Mouse (Mus musculus): Measurements from ENCODE around the gene Aox1. TPM values are rescaled to one million over a fixed set of nuclear protein-coding genes. Genes with fewer than 3 reads are reported as not detected.
"Not testable (repeated sequence)": the region's sequence is repeated elsewhere in the genome, so short reads cannot be mapped to it uniquely, and the experiment has no call there.

The Aox1 gene
- polyA plus RNA-seq, 1 experiment from 2014 or later, result 0.15 TPM

DNA sequence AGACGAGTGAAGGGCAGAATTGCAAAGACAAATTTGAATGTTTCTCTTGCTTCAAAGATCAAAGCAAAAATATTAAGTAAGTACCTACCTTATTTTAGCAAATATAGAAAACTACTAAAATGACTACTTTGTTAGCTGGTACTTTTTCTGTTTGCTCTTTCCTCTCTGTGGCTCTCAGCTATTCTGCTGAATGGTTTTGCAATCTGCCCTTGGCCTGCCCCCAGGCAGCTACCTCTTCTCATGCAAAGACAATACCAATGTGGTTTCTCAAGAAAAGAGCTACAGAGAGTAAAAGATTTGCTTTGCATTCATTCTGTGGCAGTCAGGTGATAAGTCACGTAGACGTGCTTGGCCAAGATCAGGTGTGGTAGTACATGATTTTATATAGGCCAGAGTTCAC lies 31.6 kb upstream of the Aox1 start:
- Histone ChIP-seq H3K4me2 (replicated peaks; ENCODE audit: low read depth) (no peak overlapping the region), H3K4me1 (replicated peaks; ENCODE audit: control insufficient read depth, insufficient read depth) (no peaks in the 10 kb centered on the region), H3K27me3 (ENCODE audit: control insufficient read depth, insufficient read depth, low read length) (no peaks in the 10 kb centered on the region), H3K9me3 (ENCODE audit: control insufficient read depth, low read length) (no peaks in the 10 kb centered on the region), H3K36me3 (ENCODE audit: control insufficient read depth, insufficient read depth, low read length) (no peaks in the 10 kb centered on the region), H3K9ac (ENCODE audit: low read length) (no peak overlapping the region), H3K27ac (replicated peaks) (no peak overlapping the region), H3K4me3 (ENCODE audit: low read depth, low read length) (no peak overlapping the region)
- no peak for TF ChIP-seq CTCF (IDR thresholded peaks at IDR 0.05; ENCODE audit: low read depth)
- no peak for DNase-seq (ENCODE audit: low spot score)
- WGBS, result 64% methylated on average over 3 of the region's 3 CpGs
- ATAC-seq (ENCODE audit: low FRiP score, low TSS enrichment), result no peak

DNA sequence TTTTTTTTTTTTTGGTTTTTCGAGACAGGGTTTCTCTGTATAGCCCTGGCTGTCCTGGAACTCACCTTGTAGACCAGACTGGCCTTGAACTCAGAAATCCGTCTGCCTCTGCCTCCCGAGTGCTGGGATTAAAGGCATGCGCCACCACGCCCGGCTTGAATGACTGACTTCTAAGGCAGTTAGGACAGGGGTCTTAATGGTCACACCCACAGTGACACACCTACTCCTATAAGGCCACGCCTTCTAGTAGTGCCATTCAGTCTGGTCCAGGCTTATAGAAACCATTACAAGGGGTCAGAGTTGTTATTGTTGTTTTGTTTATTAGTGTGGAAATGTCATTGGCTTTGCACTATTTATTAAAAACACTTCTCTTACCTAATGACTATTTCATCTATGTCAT lies 23.3 kb upstream of the Aox1 start:
- not testable (repeated sequence) for H3K27ac ChIP-seq (replicated peaks); ATAC-seq (ENCODE audit: low FRiP score, low TSS enrichment); H3K36me3 ChIP-seq (ENCODE audit: control insufficient read depth, insufficient read depth, low read length); H3K4me2 ChIP-seq (replicated peaks; ENCODE audit: low read depth); H3K4me3 ChIP-seq (ENCODE audit: low read depth, low read length); DNase-seq (ENCODE audit: low spot score); H3K9me3 ChIP-seq (ENCODE audit: control insufficient read depth, low read length); H3K9ac ChIP-seq (ENCODE audit: low read length); H3K4me1 ChIP-seq (replicated peaks; ENCODE audit: control insufficient read depth, insufficient read depth); H3K27me3 ChIP-seq (ENCODE audit: control insufficient read depth, insufficient read depth, low read length)
- 95% methylated on average over 6 of the region's 7 CpGs for WGBS

DNA sequence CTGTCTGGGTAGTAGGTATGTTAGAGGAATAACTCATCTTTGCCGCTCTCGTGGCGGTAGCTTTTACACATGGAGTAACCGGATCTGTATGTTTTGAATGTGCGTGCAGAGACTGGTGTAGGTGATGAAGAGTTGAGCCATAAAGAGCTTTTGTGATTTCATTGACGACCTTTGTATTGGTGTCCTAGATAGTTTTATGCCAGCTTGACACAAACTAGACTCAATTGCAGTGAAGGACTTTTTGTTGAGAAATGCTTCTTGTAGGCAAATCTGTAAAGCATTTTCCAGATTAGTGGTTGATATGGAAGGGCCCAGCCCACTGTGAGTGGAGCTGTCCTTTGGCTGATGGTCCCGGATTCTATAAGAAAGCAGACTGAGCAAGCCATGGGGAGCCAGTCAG lies 10.9 kb upstream of the Aox1 start, which contains the start of gene Kctd18:
TSS of gene Kctd18 (minus strand) at position 101 of the 400 bp plus-strand sequence.
- H3K27me3 ChIP-seq (ENCODE audit: control insufficient read depth, insufficient read depth, low read length), result no peaks in the 10 kb centered on the region
- H3K9me3 ChIP-seq (ENCODE audit: control insufficient read depth, low read length), result no peaks in the 10 kb centered on the region
- no peak for ATAC-seq (ENCODE audit: low FRiP score, low TSS enrichment)
- peaks cover 6% of the 10 kb centered on the region for H3K36me3 ChIP-seq (ENCODE audit: control insufficient read depth, insufficient read depth, low read length)
- TF ChIP-seq EP300 (optimal IDR thresholded peaks at IDR 0.05) (no peak), CTCF (IDR thresholded peaks at IDR 0.05; ENCODE audit: low read depth) (no peak)
- H3K9ac ChIP-seq (ENCODE audit: low read length), result no peak within 1 kb of the TSS
- no peak within 1 kb of the TSS for H3K4me3 ChIP-seq (ENCODE audit: low read depth, low read length)
- no peak for DNase-seq (ENCODE audit: low spot score)
- H3K27ac ChIP-seq (replicated peaks), result no peak within 1 kb of the TSS
- 93% methylated on average over 7 of the region's 7 CpGs for WGBS
- H3K4me1 ChIP-seq (replicated peaks; ENCODE audit: control insufficient read depth, insufficient read depth), result no peaks in the 10 kb centered on the region
- no peak within 1 kb of the TSS for H3K4me2 ChIP-seq (replicated peaks; ENCODE audit: low read depth)

DNA sequence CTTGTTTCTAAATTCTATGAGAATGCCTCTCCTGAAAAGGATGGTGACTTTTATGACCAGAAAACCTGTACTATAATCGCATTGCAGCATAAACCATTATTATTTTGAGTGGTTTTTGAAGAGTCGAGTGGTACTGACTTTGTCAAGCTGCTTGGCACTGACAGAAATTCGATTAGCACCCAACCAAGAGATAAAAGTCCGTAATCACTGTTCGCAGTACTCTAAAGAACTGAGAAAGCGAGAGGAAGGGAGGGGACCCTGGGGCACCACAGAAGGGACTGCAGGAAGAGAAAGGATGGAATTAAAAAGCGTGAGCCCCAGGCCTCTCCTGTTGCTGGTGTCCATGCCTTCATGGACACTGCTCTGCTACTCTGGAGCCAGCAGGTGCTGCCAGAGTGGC lies 2.0 kb upstream of the Aox1 start:
- WGBS, result 85% methylated on average over 7 of the region's 7 CpGs
- no peak for DNase-seq (ENCODE audit: low spot score)

DNA sequence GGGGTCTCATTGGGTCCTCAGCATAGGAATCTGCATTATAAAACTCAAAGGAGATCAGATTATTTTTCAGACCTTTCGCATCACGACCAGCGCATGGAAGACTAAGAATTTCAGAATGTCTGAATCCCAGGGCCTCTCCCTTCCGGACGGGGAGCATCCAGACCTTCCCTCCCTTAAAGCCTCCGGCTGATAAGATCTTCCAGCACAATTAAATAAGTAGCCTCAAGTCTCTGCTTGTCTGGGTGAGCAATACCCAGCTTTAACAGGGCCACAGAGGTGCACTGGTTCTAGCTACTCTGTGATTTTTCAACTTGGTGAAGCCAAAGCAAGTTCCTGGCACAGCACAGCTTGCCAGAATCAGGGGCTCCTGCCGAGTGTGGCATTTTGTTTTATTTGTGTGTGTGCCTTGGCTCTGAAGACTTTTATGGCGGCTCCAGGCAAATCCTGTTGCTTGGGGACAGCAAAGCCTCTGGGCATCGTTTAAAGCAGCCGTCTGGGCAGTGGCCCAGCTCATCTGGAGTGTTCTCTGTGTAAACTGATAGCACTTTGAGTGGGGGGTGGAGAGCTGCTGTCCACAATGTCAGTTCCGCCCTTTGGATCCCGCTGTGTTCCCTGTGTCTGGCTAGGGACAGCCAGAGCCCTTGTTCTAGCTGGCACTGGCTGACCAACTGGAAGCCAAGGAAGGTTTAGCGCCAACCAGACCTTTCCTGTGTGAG lies 583 bp downstream of the Aox1 start:
- no peak for TF ChIP-seq EP300 (optimal IDR thresholded peaks at IDR 0.05)
- TF ChIP-seq CTCF (IDR thresholded peaks at IDR 0.05; ENCODE audit: low read depth), result no peak
- peak; percentile 15 for DNase-seq (ENCODE audit: low spot score)
- WGBS, result 36% methylated on average over 13 of the region's 13 CpGs
- peak overlapping the region; percentile 33 for H3K4me3 ChIP-seq (ENCODE audit: low read depth, low read length)
- peak overlapping the region; percentile 62 for H3K4me2 ChIP-seq (replicated peaks; ENCODE audit: low read depth)
- peak overlapping the region; percentile 38 for H3K9ac ChIP-seq (ENCODE audit: low read length)
- H3K4me1 ChIP-seq (replicated peaks; ENCODE audit: control insufficient read depth, insufficient read depth), result 0 out of 2 replicates have a peak, but pooled peaks cover 4% of the 10 kb centered on the region
- no peaks in the 10 kb centered on the region for H3K36me3 ChIP-seq (ENCODE audit: control insufficient read depth, insufficient read depth, low read length)
- peak; percentile 13; the same call in 1 of the 2 replicates for ATAC-seq (ENCODE audit: low FRiP score, low TSS enrichment)
- no peaks in the 10 kb centered on the region for H3K27me3 ChIP-seq (ENCODE audit: control insufficient read depth, insufficient read depth, low read length)
- H3K27ac ChIP-seq (replicated peaks), result peak overlapping the region; percentile 73
- no peaks in the 10 kb centered on the region for H3K9me3 ChIP-seq (ENCODE audit: control insufficient read depth, low read length)

More for the DNA sequence above, 2.0 kb upstream of the Aox1 start:
- no peak for ATAC-seq (ENCODE audit: low FRiP score, low TSS enrichment)
- Histone ChIP-seq H3K27ac (replicated peaks) (no peak overlapping the region), H3K9me3 (ENCODE audit: control insufficient read depth, low read length) (no peaks in the 10 kb centered on the region), H3K36me3 (ENCODE audit: control insufficient read depth, insufficient read depth, low read length) (no peaks in the 10 kb centered on the region), H3K4me3 (ENCODE audit: low read depth, low read length) (no peak overlapping the region), H3K4me2 (replicated peaks; ENCODE audit: low read depth) (no peak overlapping the region), H3K9ac (ENCODE audit: low read length) (no peak overlapping the region), H3K4me1 (replicated peaks; ENCODE audit: control insufficient read depth, insufficient read depth) (0 out of 2 replicates have a peak, but pooled peaks cover 4% of the 10 kb centered on the region), H3K27me3 (ENCODE audit: control insufficient read depth, insufficient read depth, low read length) (no peaks in the 10 kb centered on the region)
- no peak for TF ChIP-seq CTCF (IDR thresholded peaks at IDR 0.05; ENCODE audit: low read depth)
- TF ChIP-seq EP300 (optimal IDR thresholded peaks at IDR 0.05), result no peak

DNA sequence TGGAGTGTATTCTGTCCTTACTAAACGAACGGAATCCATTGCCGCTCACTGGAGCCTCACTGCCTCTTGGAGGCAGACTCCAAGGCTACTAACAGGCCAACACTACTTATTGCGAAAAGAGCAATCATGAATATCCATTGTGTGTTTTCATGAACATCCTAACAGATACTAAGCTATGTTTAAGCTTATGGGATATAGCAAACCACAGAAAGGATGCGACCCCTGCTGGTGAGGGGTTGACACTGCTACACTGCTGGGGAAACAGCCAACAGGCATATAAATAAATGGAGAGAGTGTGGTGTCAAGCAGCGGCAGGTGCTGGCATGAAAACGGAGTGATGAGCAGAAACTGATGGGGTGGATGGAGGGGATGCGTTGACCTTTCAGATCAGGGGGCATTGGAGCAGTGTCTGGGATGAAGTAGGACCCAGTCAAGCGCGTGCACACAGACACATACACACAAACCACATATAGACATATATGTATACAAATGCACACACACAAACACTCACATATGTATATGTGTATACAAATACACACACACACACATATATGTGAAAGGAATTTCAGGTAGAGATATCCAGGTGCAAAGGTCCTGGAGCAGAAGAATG lies 1.5 kb downstream of the Aox1 start:
- H3K27ac ChIP-seq (replicated peaks), result no peak overlapping the region

DNA sequence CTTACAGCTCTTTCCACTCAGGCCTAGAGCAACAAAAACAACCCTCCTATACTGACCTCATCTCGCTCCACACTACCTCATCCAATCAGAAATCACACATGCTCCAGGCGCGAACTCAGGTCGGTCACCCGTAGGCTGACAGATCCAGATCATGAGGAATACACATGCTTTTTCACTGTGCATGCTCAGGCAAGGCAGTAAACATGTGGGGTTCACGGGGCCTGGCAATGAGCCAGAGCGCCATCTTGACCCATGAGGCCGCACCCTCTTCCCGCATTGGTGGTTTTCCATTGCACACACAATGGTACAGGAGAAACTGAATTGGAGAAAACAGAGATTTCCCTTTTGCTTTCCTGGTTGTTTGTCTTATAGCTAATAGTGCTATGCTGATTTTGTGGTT lies 7.6 kb downstream of the Aox1 start:
- WGBS, result 91% methylated on average over 9 of the region's 9 CpGs
- DNase-seq (ENCODE audit: low spot score); H3K9ac ChIP-seq (ENCODE audit: low read length); H3K4me3 ChIP-seq (ENCODE audit: low read depth, low read length); H3K27me3 ChIP-seq (ENCODE audit: control insufficient read depth, insufficient read depth, low read length); H3K36me3 ChIP-seq (ENCODE audit: control insufficient read depth, insufficient read depth, low read length); ATAC-seq (ENCODE audit: low FRiP score, low TSS enrichment); H3K9me3 ChIP-seq (ENCODE audit: control insufficient read depth, low read length); H3K4me2 ChIP-seq (replicated peaks; ENCODE audit: low read depth); H3K4me1 ChIP-seq (replicated peaks; ENCODE audit: control insufficient read depth, insufficient read depth); H3K27ac ChIP-seq (replicated peaks): not testable (repeated sequence)

More for the DNA sequence above, 1.5 kb downstream of the Aox1 start:
- ATAC-seq (ENCODE audit: low FRiP score, low TSS enrichment) (peak; percentile 36), DNase-seq (ENCODE audit: low spot score) (peak; percentile 71)
- Histone ChIP-seq H3K4me3 (ENCODE audit: low read depth, low read length) (no peak overlapping the region), H3K36me3 (ENCODE audit: control insufficient read depth, insufficient read depth, low read length) (no peaks in the 10 kb centered on the region), H3K4me1 (replicated peaks; ENCODE audit: control insufficient read depth, insufficient read depth) (0 out of 2 replicates have a peak, but pooled peaks cover 4% of the 10 kb centered on the region), H3K4me2 (replicated peaks; ENCODE audit: low read depth) (no peak overlapping the region), H3K9ac (ENCODE audit: low read length) (no peak overlapping the region), H3K27me3 (ENCODE audit: control insufficient read depth, insufficient read depth, low read length) (no peaks in the 10 kb centered on the region), H3K9me3 (ENCODE audit: control insufficient read depth, low read length) (no peaks in the 10 kb centered on the region)
- TF ChIP-seq EP300 (optimal IDR thresholded peaks at IDR 0.05), result no peak
- peak; percentile 94 for TF ChIP-seq CTCF (IDR thresholded peaks at IDR 0.05; ENCODE audit: low read depth)
- 59% methylated on average over 10 of the region's 10 CpGs for WGBS

Data from stomach, postnatal 0 days (tissue).